Mouse (Mus musculus) embryonic facial prominence, embryonic 12.5 days (tissue): ENCODE results near the gene Zmat3. TPM values are rescaled to one million over a fixed set of nuclear protein-coding genes. Genes with fewer than 3 reads are reported as not detected.

Experiments
- ATAC-seq: fragments of 200-750 bp; cut with Nextera tagmentation; 2 replicates; pipeline ENCODE4 v1.8.0; 2017; ENCODE audit not compliant: insufficient number of reproducible peaks, insufficient read depth, low FRiP score, low TSS enrichment
- H3K27ac ChIP-seq: fragments of 300-500 bp; sonication (generic); 2 replicates; pipeline ENCODE4 v1.5.1; 2016; ENCODE audit warnings: mild to moderate bottlenecking
- H3K27me3 ChIP-seq: fragments of 300-500 bp; sonication (generic); 2 replicates; pipeline ENCODE4 v1.6.1; 2016; ENCODE audit warnings: mild to moderate bottlenecking, moderate library complexity
- H3K36me3 ChIP-seq: fragments of 300-500 bp; sonication (generic); 2 replicates; pipeline ENCODE4 v1.6.1; 2016; ENCODE audit warnings: mild to moderate bottlenecking
- H3K4me1 ChIP-seq: fragments of 300-500 bp; sonication (generic); 2 replicates; pipeline ENCODE4 v1.6.1; 2016
- H3K4me2 ChIP-seq: fragments of 300-500 bp; sonication (generic); replicated peaks from 2 replicates; pipeline ENCODE4 v1.6.1; 2016; ENCODE audit warnings: mild to moderate bottlenecking, moderate library complexity
- H3K4me3 ChIP-seq: fragments of 300-500 bp; sonication (generic); 2 replicates; pipeline ENCODE4 v1.5.1; 2016; ENCODE audit warnings: mild to moderate bottlenecking
- H3K9ac ChIP-seq: fragments of 300-500 bp; sonication (generic); 2 replicates; pipeline ENCODE4 v1.6.1; 2016; ENCODE audit warnings: mild to moderate bottlenecking, moderate library complexity
- H3K9me3 ChIP-seq: fragments of 300-500 bp; sonication (generic); 2 replicates; pipeline ENCODE4 v1.6.1; 2016; ENCODE audit warnings: mild to moderate bottlenecking, moderate library complexity
- WGBS: fragments of 180-500 bp; shearing (Covaris S2); methylation state at CpG from one replicate; pipeline ENCODE4 v1.1.7; 2016; 5-methylcytosine and 5-hydroxymethylcytosine counted together
- polyA plus RNA-seq: library from polyadenylated mRNA; unstranded; fragments of >200 nt; fragmentation: Nextera tagmentation; extraction: Ambion mirVana; gene quantifications from 2 replicates; pipeline ENCODE4 v1.2.1, GENCODE M21; 2016

The Zmat3 gene
- polyA plus RNA-seq, 1 experiment from 2014 or later: 5.2 TPM

DNA sequence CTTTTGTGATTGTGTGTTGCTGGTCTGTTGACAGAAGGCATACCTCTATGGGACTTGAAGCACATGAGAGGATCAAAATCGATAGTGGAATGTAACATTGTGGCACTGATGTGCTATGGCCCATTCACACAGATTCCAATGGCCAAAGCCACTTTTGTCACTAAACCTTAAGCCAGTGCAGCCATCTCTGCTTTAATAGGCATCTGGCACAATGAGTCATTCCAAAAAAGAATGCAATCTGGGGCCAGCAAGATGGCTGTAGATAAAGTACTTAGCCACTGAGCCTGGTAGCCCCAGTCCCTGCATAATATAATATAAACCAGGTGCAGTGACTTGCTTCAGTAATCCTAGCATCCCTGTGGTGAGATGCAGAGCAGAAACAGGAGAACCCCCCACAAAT, 1.7 kb upstream of the Zmat3 start:
- Histone ChIP-seq H3K36me3 (no peaks in the 10 kb centered on the region), H3K4me1 (0 out of 2 replicates have a peak, but pooled peaks cover 6% of the 10 kb centered on the region), H3K27me3 (peaks cover 8% of the 10 kb centered on the region; the same call in 1 of the 2 replicates), H3K4me2 (no peak overlapping the region), H3K27ac (no peak overlapping the region), H3K9me3 (no peaks in the 10 kb centered on the region), H3K4me3 (no peak overlapping the region), H3K9ac (no peak overlapping the region)
- no peak for ATAC-seq
- WGBS: 78% methylated on average over 1 of the region's 1 CpGs

DNA sequence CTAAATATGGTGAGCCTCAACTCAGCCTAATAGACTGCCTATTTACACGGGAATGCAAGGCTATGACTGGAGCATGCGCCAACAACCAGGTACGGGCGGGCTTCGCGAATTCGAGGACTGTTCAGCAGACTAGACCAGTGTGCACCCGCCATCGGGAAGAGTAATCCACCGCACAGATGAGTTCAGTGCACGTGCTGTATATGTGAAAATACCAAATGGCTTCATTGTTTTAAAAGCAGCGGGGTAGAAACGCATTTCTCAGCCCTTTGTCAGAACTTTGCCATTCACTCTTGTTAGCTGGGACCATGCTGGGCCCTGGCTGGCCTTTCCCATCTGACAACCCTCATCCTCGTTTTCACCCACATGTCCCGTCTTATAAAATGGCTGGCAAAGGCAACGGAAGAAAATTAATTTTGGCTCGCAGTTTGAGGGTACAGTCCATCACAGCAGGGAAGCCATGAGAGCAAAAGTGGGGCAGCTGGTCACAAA, 476 bp upstream of the Zmat3 start:
- no peak for ATAC-seq
- no peaks in the 10 kb centered on the region for H3K36me3 ChIP-seq
- no peak overlapping the region for H3K9ac ChIP-seq

DNA sequence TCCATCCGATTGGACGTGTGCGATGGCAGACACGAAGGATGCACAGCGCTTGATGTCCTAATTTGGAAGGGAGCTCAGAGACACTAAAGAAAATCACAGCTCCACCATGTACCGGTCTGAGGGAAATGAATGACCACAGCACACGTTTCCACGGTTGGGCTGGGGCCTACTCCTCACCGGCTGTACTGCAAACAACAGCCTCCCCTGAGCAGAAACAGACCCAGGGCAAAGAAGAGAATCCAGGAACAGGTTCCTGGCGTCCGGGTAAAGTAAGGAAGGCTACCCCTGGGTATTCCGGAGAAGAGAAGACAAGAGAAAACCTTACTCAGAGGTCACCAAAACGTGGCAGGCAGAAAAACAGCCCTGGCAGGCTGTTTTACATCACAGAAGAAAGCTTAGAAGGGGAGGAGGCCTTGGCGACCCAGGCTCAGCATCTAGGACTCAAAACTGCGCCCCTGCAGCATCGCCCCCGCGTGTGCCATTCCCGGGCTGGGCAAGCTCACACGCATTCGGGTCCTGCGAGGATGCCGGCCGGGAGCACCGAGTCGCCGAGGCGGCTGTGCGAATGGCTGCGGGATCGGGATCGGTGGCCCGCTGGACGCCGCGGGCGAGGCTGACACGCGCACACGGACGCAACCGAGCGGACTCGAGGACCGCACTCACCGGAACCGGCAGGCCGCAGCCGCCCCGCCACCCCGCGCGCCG, 821 bp downstream of the Zmat3 start:
- peaks cover 8% of the 10 kb centered on the region; the same call in 1 of the 2 replicates for H3K27me3 ChIP-seq
- H3K4me2 ChIP-seq: peak overlapping the region; percentile 83
- under 1% methylated on average over 54 of the region's 54 CpGs for WGBS
- peaks cover 17% of the 10 kb centered on the region; the same call in 1 of the 2 replicates for H3K4me1 ChIP-seq
- peak overlapping the region; percentile 78 for H3K4me3 ChIP-seq
- H3K9me3 ChIP-seq: no peaks in the 10 kb centered on the region
- peak overlapping the region; percentile 79 for H3K9ac ChIP-seq
- ATAC-seq: no peak; the same call in 1 of the 2 replicates
- no peaks in the 10 kb centered on the region for H3K36me3 ChIP-seq
- H3K27ac ChIP-seq: peak overlapping the region; percentile 69

More for the DNA sequence above, 476 bp upstream of the Zmat3 start:
- peak overlapping the region; percentile 78 for H3K4me3 ChIP-seq
- H3K4me2 ChIP-seq: peak overlapping the region; percentile 83
- 65% methylated on average over 17 of the region's 17 CpGs for WGBS
- peaks cover 8% of the 10 kb centered on the region; the same call in 1 of the 2 replicates for H3K27me3 ChIP-seq
- H3K9me3 ChIP-seq: no peaks in the 10 kb centered on the region
- H3K27ac ChIP-seq: no peak overlapping the region
- H3K4me1 ChIP-seq: peaks cover 9% of the 10 kb centered on the region; the same call in 1 of the 2 replicates

DNA sequence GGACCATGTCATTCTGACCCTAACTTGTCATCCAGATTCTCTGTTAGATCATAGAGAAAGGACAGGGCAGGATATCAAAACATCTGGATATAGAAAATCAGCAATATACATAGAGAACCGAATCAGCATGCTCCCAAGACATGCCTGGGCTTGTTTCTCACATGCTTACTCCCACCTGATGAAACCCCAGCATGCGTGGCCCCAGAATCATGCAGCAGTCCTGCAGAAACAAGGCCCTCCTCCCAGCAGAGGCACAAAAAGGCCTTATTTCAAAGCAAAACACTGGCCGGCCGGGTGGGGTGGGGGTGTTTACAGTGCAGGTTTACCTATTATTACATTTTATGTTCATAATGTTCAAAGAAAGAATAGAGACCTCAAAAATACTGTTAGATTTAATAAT, 1.6 kb downstream of the Zmat3 start:
- H3K4me2 ChIP-seq: peak overlapping the region; percentile 26; the same call in 1 of the 2 replicates
- H3K27me3 ChIP-seq: peaks cover 8% of the 10 kb centered on the region; the same call in 1 of the 2 replicates
- WGBS: 47% methylated on average over 4 of the region's 4 CpGs
- peaks cover 17% of the 10 kb centered on the region; the same call in 1 of the 2 replicates for H3K4me1 ChIP-seq
- no peaks in the 10 kb centered on the region for H3K36me3 ChIP-seq
- H3K9me3 ChIP-seq: no peaks in the 10 kb centered on the region
- no peak for ATAC-seq
- H3K27ac ChIP-seq: no peak overlapping the region
- H3K4me3 ChIP-seq: no peak overlapping the region
- no peak overlapping the region for H3K9ac ChIP-seq

DNA sequence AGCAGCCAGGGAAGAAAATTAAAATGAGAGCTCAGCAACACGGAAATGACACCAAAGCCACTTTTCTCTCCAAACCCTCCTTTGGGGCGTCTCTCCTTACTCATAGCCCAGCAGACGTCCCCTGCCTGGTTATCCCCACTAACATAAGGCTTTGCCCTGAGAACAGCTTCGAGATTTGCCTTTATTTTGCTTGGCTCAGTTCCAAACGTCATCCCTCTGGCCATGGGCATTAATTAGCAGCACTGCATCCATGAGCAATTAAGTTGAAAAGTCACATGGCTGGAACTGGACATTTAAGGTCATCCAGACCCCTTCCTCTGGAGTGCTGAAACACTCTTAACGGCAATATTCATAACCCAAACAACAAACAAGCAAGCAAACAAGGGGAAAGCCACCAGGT, 4.6 kb downstream of the Zmat3 start:
- H3K36me3 ChIP-seq: no peaks in the 10 kb centered on the region
- WGBS: 46% methylated on average over 6 of the region's 6 CpGs
- H3K4me1 ChIP-seq: peaks cover 15% of the 10 kb centered on the region; the same call in 1 of the 2 replicates
- no peak overlapping the region for H3K4me2 ChIP-seq
- H3K9ac ChIP-seq: no peak overlapping the region
- H3K27ac ChIP-seq: no peak overlapping the region
- ATAC-seq: no peak
- 0 out of 2 replicates have a peak, but pooled peaks cover 1% of the 10 kb centered on the region for H3K27me3 ChIP-seq
- H3K9me3 ChIP-seq: no peaks in the 10 kb centered on the region
- no peak overlapping the region for H3K4me3 ChIP-seq

DNA sequence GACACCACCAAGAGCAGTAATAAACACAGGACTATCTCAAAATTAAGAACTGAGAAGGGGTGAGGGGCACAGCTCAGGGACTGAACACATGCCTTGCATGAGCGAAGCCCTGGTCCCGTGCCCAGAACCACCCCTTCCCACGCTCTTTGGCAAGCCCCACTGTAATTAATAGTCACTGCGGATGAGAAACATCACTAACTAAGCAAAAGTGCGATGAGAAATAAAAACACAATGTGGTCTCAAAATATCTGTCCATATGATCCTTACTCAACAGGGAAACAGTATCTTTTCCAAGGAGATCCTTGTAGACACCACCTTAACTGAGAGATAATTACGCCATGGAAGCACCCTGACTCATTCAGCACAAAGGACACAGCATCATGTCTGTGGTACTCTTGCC, 17.9 kb downstream of the Zmat3 start:
- H3K4me2 ChIP-seq: no peak overlapping the region
- no peaks in the 10 kb centered on the region for H3K27me3 ChIP-seq
- H3K4me1 ChIP-seq: no peaks in the 10 kb centered on the region
- 0 out of 2 replicates have a peak, but pooled peaks cover 5% of the 10 kb centered on the region for H3K36me3 ChIP-seq
- H3K4me3 ChIP-seq: no peak overlapping the region
- ATAC-seq: no peak
- H3K9ac ChIP-seq: no peak overlapping the region
- H3K27ac ChIP-seq: no peak overlapping the region
- no peaks in the 10 kb centered on the region for H3K9me3 ChIP-seq
- 93% methylated on average over 6 of the region's 6 CpGs for WGBS

DNA sequence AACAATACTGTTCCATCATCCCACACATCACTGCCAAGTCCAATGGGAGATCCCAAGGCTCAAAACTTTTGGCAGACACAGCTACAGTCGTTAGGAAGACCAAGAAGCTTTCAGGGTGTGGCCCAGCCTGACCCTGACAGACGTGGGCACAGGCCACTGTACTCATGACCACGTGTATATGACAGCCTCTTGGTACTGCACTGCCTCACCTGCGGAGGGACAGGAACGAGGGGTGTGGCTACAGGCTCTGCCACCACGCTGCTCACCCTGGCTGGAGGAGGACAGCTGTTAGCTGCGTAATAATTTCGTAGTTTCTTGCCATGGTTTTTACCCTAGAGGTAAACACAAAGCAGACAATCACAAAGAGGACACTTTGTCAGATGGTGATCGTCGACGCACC, 20.6 kb downstream of the Zmat3 start:
- 88% methylated on average over 11 of the region's 11 CpGs for WGBS
- Histone ChIP-seq H3K4me3 (no peak overlapping the region), H3K4me1 (no peaks in the 10 kb centered on the region), H3K9me3 (no peaks in the 10 kb centered on the region), H3K27me3 (no peaks in the 10 kb centered on the region), H3K27ac (no peak overlapping the region), H3K9ac (no peak overlapping the region), H3K4me2 (no peak overlapping the region), H3K36me3 (peaks cover 12% of the 10 kb centered on the region; the same call in 1 of the 2 replicates)
- no peak for ATAC-seq

DNA sequence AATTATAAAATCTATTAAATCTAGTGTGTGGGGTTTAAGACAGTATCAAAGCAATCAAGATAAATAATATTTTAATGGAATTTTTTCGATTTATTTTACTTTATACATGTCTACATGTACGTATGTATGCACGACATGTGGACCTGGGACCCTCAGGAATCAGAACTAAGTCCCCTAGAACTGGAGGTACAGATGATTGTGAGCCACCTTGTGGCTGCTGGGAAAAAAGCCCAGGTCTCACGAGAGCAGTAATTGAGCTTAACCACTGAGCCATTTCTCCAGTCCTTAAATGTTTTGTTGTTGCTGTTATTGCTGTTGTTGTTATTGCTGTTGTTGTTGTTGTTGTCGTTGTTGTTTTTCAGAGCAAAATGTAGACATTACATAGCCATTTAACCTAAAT, 21.0 kb downstream of the Zmat3 start:
- Histone ChIP-seq H3K9me3 (no peaks in the 10 kb centered on the region), H3K4me2 (no peak overlapping the region), H3K36me3 (peaks cover 12% of the 10 kb centered on the region; the same call in 1 of the 2 replicates), H3K27ac (no peak overlapping the region), H3K9ac (no peak overlapping the region), H3K4me1 (no peaks in the 10 kb centered on the region), H3K4me3 (no peak overlapping the region), H3K27me3 (no peaks in the 10 kb centered on the region)
- ATAC-seq: no peak
- 77% methylated on average over 5 of the region's 5 CpGs for WGBS

DNA sequence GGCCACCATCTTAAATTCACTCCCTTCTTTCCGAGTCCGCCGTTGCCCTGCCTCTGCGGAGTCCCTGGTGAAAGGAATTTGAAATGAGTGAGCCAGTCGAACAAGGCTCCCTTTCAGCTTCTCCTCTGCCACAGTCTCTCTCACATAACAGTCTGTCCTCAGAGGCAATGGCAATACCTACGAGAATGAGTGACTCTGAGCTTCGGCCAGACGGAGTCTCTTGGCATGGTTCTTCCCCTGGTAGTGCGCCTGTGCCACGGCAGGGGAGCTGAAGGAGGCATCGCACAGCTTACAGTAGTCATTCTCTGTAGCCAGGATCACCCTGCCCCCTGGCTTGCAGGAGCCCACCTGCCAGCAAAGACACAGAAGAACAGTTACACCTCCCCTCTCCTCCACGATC, 22.4 kb downstream of the Zmat3 start:
- WGBS: 82% methylated on average over 12 of the region's 12 CpGs

DNA sequence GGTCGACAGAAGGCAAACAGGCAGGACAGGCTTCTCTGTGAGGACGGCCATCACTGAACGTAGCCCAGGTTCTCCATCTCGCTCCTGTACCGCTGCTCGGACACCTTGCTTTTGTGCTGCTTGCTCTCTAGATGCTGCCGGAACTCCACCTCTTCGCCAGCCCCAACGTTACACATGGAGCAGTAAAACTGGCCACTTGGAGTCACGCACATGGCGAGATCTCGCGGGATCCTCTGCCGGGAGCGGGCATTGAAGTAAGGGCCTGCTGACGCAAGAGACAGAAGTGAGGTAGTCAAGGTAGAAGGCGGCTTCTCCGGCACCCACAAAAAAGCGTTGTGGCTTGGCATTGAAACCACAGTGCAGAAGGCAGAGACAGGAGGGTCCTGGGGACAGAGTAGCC, 24.4 kb downstream of the Zmat3 start:
- Histone ChIP-seq H3K36me3 (peaks cover 12% of the 10 kb centered on the region; the same call in 1 of the 2 replicates), H3K9me3 (no peaks in the 10 kb centered on the region), H3K4me2 (no peak overlapping the region), H3K9ac (no peak overlapping the region), H3K27ac (no peak overlapping the region), H3K4me1 (no peaks in the 10 kb centered on the region), H3K27me3 (no peaks in the 10 kb centered on the region), H3K4me3 (no peak overlapping the region)
- 93% methylated on average over 19 of the region's 19 CpGs for WGBS
- ATAC-seq: no peak

More for the DNA sequence above, 22.4 kb downstream of the Zmat3 start:
- Histone ChIP-seq H3K9me3 (no peaks in the 10 kb centered on the region), H3K4me1 (no peaks in the 10 kb centered on the region), H3K4me3 (no peak overlapping the region), H3K36me3 (peaks cover 12% of the 10 kb centered on the region; the same call in 1 of the 2 replicates), H3K4me2 (no peak overlapping the region), H3K27me3 (no peaks in the 10 kb centered on the region), H3K9ac (no peak overlapping the region), H3K27ac (no peak overlapping the region)
- ATAC-seq: no peak

DNA sequence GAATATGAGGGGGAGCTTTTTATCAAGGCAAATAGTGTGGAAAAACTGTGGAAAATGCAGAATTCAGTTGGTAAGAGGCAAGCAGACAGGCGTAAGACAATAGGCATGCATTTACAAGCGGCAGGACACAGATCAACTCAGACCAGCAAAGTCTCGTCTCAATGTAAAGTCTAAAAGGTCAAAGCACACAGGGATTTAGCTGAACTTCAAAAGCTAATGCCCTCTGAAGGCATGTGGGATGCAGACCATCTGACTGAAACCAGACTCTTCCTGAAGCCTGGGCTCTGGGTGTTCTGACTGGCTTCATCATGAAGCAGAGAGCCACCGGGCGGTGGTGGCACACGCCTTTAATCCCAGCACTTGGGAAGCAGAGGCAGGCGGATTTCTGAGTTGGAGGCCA, 27.6 kb downstream of the Zmat3 start:
- H3K9me3 ChIP-seq: no peaks in the 10 kb centered on the region
- peaks cover 9% of the 10 kb centered on the region; the same call in 1 of the 2 replicates for H3K36me3 ChIP-seq
- H3K27me3 ChIP-seq: no peaks in the 10 kb centered on the region
- no peak overlapping the region for H3K9ac ChIP-seq
- H3K27ac ChIP-seq: no peak overlapping the region
- H3K4me2 ChIP-seq: no peak overlapping the region
- WGBS: 81% methylated on average over 7 of the region's 7 CpGs
- H3K4me1 ChIP-seq: no peaks in the 10 kb centered on the region
- H3K4me3 ChIP-seq: no peak overlapping the region
- no peak for ATAC-seq

DNA sequence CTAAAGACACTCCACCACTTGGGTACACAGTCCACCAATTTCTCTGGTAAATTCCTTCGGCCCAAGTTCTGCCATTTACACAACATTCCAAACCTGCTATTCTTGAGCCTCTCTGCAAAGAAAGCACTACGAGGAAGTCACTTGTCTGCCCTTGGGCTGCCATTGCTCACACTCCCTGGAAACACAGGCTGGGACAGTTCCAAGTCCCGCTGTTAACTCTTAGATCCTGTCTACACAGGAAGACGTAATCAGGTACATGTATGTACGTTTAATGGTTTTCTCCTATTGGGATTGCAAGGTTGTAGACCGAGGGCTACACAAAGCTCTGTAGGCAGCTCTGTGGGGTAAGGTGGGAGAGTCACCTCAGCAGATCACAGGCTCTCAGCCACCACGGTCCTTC, 28.0 kb downstream of the Zmat3 start:
- Histone ChIP-seq H3K4me1 (no peaks in the 10 kb centered on the region), H3K4me2 (no peak overlapping the region), H3K4me3 (no peak overlapping the region), H3K9ac (no peak overlapping the region), H3K27ac (no peak overlapping the region), H3K36me3 (peaks cover 8% of the 10 kb centered on the region; the same call in 1 of the 2 replicates), H3K9me3 (no peaks in the 10 kb centered on the region), H3K27me3 (no peaks in the 10 kb centered on the region)
- 84% methylated on average over 7 of the region's 7 CpGs for WGBS
- no peak for ATAC-seq
